Mouse (Mus musculus) small intestine, adult 2 months (tissue): Measurements from ENCODE around the gene Krt6b.

Experiments
- CTCF ChIP-seq: fragments of 200-500 bp; IDR thresholded peaks from 2 replicates; pipeline ENCODE4 v1.5.1; 2012; ENCODE audit warnings: low read depth, mild to moderate bottlenecking, control low read depth, inconsistent platforms, low read length, moderate library complexity, mixed read lengths; ENCODE audit not compliant: insufficient replicate concordance, insufficient read length; ENCODE audit errors: extremely low read depth
- POLR2A ChIP-seq: fragments of 200-500 bp; IDR thresholded peaks from 2 replicates; pipeline ENCODE4 v1.6.1; 2012; ENCODE audit warnings: low read depth, mild to moderate bottlenecking, control low read depth, inconsistent platforms, low read length, moderate library complexity

DNA sequence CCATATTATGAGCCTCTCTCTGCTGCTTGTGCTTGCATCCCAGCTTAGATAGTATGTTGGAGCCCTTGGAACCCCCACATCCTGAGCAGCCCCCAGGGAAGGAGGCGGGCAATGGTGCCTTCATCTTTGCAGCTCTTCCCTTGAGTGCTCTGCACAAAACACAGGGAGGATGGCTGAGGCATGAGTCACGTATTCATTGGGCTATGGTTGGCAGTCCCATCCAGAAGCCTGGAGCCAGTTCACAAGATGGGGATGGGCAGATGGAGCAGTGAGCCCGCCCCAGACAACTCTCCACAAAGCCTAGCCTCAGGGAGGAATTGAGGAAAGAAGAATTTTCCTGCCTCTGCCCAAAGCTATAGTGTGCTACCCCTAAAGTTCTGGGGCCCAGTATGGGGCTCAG is 35.7 kb upstream of the Krt6b start:
- TF ChIP-seq POLR2A (no peak), CTCF (no peak)
